Mouse (Mus musculus) yolk sac, embryonic 10.5 days (tissue): ENCODE measurements at regions not wholly inside any gene's neighbourhood (a gene's known extent, or its start where the extent isn't known, plus 50 kb on each side); places are given as distances from the start of the nearest gene placed in this dataset.
"Not testable (repeated sequence)": the region's sequence is repeated elsewhere in the genome, so short reads cannot be mapped to it uniquely, and the experiment has no call there.

Experiments used
- DNase-seq: peaks from one replicate; pipeline ENCODE4 v3.0.0-alpha.2; 2017; ENCODE audit warnings: low spot score

- not testable (repeated sequence) for DNase-seq
Measured at GRCm38 (mm10) chr5:3141841-3142240, 199.4 kb upstream of the Cdk6 start.

GRCm38 (mm10) chr5:3146544-3147295 lies 194.6 kb upstream of the Cdk6 start:
- peak; percentile 8 for DNase-seq

- DNase-seq: not testable (repeated sequence)
Measured at GRCm38 (mm10) chr5:3149886-3150285, 191.4 kb upstream of the Cdk6 start.

- not testable (repeated sequence) for DNase-seq
Measured at GRCm38 (mm10) chr5:3150766-3151165, 190.5 kb upstream of the Cdk6 start.

DNA sequence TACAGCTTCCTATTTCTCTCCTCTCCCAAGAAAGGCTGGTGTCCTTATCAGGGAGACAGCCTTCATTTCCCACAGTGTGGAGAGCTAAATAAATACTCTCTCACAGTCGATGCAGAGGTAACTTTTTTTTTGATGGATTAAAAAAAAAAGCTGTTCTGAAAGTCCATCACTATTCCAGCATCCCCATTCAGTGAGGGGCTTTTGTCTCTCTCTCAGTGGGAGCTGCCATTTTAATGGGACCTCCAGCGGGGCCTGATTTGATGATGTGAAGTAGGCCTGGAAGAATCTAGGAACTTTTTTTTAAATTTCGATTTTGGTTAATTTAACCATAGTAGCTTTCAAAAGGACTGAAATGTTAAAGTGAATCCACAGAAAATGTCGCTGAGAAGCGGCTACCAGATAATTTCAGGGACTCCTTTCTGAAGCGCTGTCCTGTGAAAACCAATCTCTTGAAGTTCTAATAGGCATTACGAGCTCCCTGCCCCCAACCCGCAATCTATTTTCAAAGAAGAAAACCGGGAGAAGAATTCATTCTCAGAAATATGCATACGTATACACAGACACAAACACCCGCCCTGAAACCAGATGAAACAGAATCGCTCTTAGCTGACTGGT lies 189.6 kb upstream of the Cdk6 start:
- DNase-seq: not testable (repeated sequence)

- DNase-seq: peak; percentile 30
Measured at GRCm38 (mm10) chr5:3152149-3152865, 189.0 kb upstream of the Cdk6 start.

- DNase-seq: not testable (repeated sequence)
Measured at GRCm38 (mm10) chr5:3165511-3165910, 175.8 kb upstream of the Cdk6 start.

DNA sequence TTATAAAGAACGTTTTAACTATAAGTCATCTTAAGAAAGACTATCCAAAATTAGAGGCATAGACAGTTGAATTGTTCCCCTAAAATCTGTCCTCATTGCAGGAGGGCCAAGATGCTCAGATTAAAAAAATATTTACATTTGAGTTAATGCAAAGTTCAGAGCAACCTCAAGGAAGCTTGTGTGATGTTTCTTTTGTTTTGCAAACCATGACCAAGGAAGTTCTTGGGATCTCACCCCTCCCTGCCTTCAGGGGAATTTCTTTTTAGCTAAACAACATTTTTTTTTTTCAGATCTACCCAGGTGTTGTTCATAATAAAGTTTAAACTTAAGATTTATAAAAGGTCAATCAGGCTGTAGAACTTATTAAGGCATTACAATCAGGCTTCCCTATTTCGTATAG lies 174.8 kb upstream of the Cdk6 start:
- DNase-seq: not testable (repeated sequence)

- DNase-seq: not testable (repeated sequence)
Measured at GRCm38 (mm10) chr5:3193592-3193991, 147.7 kb upstream of the Cdk6 start.

DNA sequence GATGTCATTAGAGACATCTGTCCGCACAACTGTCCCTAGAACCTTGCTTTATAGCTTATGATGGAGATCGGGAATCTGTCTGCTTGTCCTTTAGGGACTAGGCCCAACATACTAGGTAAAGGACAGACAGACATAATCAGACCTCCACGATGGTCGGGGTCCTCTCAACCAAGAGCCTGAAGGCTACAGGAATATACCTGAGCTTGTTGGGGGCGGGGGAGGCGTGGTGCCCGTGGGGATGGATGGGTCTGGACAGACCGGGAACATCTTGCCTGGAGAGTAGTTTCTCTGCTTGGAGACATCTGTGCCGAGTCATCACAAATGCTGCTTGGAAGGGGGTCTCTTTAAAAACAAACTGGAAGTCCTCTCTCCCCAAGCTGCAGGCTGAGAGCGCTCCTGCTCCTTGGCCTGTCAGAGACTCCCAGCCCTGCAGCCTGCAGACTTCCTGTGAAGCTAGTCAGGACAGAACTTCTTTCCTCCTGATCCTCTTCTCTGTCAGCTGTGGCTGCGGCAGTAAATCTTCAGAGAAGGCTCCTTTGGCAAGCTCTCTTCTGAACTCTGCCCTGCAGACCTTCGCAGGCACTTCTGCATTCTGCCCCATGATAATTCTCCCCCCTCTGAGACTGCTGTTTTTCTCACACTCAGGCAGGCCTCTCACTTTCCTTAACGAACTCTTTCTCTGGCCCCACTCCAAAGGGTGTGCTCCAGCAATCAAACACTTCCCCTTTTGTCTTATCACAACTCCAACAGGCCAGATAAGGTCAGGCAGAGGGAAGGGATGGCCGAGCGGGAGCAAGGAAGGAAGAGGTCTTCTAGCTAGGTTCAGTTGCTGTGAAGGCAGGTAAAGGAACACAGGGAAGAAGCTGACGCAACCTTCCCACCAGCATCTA lies 143.1 kb upstream of the Cdk6 start:
- DNase-seq: peak; percentile 70

DNA sequence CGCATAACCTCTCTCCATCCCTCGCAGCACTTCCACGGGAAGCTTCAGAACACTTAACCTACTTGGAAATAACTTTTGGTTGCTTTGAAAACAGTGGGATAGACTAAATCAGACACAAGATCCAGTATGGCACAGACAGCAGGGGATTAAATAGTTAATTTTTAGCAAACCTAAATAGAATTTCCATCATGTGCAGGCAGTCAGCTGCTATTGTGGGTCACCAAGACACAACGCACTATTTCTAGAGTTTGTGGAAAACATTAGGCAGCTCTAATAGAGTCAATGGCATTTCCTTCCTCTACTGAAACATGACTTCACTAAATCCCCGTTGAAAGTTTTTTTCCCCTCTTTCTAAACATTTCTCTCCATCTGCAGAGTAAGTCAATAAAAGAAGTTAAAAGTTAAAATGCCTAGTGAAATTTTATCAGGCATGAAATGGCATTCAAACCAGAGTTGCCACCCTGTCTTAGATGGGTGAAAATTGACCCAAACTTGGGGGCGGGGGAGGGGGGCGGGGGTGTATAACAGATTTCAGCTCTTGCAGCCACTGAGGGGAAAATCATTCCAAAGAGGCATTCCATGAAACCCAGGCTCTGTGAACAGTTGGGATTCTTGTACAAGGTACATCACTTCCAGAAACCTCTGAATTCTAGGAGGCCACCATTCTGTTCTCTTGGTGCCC lies 142.3 kb upstream of the Cdk6 start:
- DNase-seq: not testable (repeated sequence)

- not testable (repeated sequence) for DNase-seq
Measured at GRCm38 (mm10) chr5:3206160-3206559, 135.1 kb upstream of the Cdk6 start.

DNA sequence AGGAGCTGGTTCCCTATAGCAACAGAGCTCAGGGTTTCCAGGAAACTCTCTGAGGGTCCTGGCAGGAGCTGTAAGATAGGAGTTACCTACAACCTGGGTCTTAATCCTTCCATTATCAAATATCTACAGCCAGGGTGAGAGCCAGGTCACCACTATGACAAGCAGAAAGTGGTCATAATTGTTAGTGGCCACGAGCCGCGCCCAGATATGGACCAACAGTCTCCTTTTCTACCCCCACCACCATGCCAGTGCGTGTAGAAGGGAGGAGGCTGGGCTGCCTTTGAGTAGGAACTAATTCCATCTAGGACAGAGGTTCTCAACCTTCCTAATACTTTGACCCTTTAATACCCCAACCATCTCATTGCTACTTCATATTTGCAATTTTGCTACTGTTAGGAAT lies 133.0 kb upstream of the Cdk6 start:
- not testable (repeated sequence) for DNase-seq

DNA sequence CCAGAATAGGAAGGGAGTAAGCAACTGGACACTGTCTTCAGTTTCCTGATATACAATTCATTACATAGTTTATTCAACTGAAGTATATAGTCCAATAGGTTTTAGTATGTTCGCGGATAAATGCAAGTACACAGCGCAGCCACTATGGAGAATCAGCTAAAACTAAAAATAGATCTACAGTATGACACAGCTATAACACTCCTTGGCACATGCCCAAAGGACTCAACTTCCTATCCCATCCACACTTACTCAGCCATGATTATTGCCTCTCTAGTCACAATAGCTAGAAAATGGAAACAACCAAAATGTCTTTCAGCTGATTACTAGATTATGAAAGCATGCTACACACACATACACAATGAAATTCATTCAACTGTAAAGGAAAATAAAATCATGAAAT lies 130.0 kb upstream of the Cdk6 start:
- DNase-seq: no peak

GRCm38 (mm10) chr5:3216053-3216452 lies 125.2 kb upstream of the Cdk6 start:
- no peak for DNase-seq

GRCm38 (mm10) chr5:3219230-3219629 lies 122.1 kb upstream of the Cdk6 start:
- DNase-seq: no peak

- no peak for DNase-seq
Measured at GRCm38 (mm10) chr5:3219770-3220169, 121.5 kb upstream of the Cdk6 start.

DNA sequence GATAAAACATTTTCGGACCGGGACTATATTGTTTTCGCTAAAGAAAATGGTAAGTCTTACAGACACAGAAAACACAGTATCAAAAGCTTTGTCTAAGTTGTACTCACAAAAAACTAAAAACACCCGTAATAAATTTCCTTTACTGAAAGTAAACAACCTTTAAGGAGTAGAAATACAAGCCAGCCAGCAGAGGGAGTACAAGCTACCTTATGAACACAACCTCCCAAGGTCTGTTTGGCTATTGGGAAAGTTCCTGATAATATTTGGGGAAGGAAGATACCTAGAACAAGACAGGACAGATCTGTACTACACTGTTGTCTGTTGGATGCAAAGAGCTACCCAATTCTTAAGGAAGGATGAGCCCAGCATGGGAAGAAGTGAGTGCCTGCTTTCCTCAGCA lies 117.5 kb upstream of the Cdk6 start:
- DNase-seq: not testable (repeated sequence)

GRCm38 (mm10) chr5:3224392-3225054 lies 116.8 kb upstream of the Cdk6 start:
- DNase-seq: not testable (repeated sequence)

- not testable (repeated sequence) for DNase-seq
Measured at GRCm38 (mm10) chr5:3225358-3225757, 115.9 kb upstream of the Cdk6 start.

GRCm38 (mm10) chr5:3244067-3244466 lies 97.2 kb upstream of the Cdk6 start:
- not testable (repeated sequence) for DNase-seq
